Mouse (Mus musculus) heart, embryonic 11.5 days (tissue): Measurements from ENCODE around the gene Enox2. TPM values are rescaled to one million over a fixed set of nuclear protein-coding genes. Genes with fewer than 3 reads are reported as not detected.

Experiments used
- ATAC-seq: fragments of 200-750 bp; cut with Nextera tagmentation; replicated peaks from 2 replicates; pipeline ENCODE4 v1.8.0; 2017; ENCODE audit warnings: moderate library complexity; ENCODE audit not compliant: insufficient number of reproducible peaks, low FRiP score, low TSS enrichment
- H3K27ac ChIP-seq: fragments of 300-500 bp; sonication (generic); 2 replicates; pipeline ENCODE4 v1.5.1; 2014; ENCODE audit warnings: mild to moderate bottlenecking, low read depth, low read length
- H3K27me3 ChIP-seq: fragments of 300-500 bp; sonication (generic); 2 replicates; pipeline ENCODE4 v1.6.1; 2014; ENCODE audit warnings: mild to moderate bottlenecking, low read length, mixed read lengths; ENCODE audit not compliant: control insufficient read depth, insufficient read depth
- H3K36me3 ChIP-seq: fragments of 300-500 bp; sonication (generic); 2 replicates; pipeline ENCODE4 v1.6.1; 2014; ENCODE audit warnings: mild to moderate bottlenecking, low read length, moderate library complexity, mixed read lengths; ENCODE audit not compliant: control insufficient read depth, insufficient read depth
- H3K4me1 ChIP-seq: fragments of 300-500 bp; sonication (generic); 2 replicates; pipeline ENCODE4 v1.6.1; 2014; ENCODE audit warnings: low read length; ENCODE audit not compliant: control insufficient read depth, insufficient read depth
- H3K4me2 ChIP-seq: fragments of 300-500 bp; sonication (generic); 2 replicates; pipeline ENCODE4 v1.6.1; 2014; ENCODE audit warnings: mild to moderate bottlenecking, moderate library complexity
- H3K4me3 ChIP-seq: fragments of 300-500 bp; sonication (generic); 2 replicates; pipeline ENCODE4 v1.5.1; 2014; ENCODE audit warnings: low read depth, low read length
- H3K9ac ChIP-seq: fragments of 300-500 bp; sonication (generic); 2 replicates; pipeline ENCODE4 v1.6.1; 2014; ENCODE audit warnings: mild to moderate bottlenecking, low read depth, low read length, moderate library complexity
- H3K9me3 ChIP-seq: fragments of 300-500 bp; sonication (generic); replicated peaks from 2 replicates; pipeline ENCODE4 v1.6.1; 2016; ENCODE audit warnings: low read length; ENCODE audit not compliant: control insufficient read depth
- WGBS: fragments of 180-500 bp; shearing (Covaris S2); extraction: QIAGEN DNeasy Blood & Tissue Kit; methylation state at CpG from one replicate; pipeline ENCODE4 v1.1.7; 2014; ENCODE audit not compliant: insufficient replicate concordance; 5-methylcytosine and 5-hydroxymethylcytosine counted together
- polyA plus RNA-seq: library from polyadenylated mRNA; unstranded; fragments of >200 nt; fragmentation: Nextera tagmentation; extraction: Ambion mirVana; gene quantifications from 2 replicates; pipeline ENCODE4 v1.2.1, GENCODE M21; 2014

Gene Enox2
- polyA plus RNA-seq, 1 experiment from 2014 or later: 6.6 TPM

DNA sequence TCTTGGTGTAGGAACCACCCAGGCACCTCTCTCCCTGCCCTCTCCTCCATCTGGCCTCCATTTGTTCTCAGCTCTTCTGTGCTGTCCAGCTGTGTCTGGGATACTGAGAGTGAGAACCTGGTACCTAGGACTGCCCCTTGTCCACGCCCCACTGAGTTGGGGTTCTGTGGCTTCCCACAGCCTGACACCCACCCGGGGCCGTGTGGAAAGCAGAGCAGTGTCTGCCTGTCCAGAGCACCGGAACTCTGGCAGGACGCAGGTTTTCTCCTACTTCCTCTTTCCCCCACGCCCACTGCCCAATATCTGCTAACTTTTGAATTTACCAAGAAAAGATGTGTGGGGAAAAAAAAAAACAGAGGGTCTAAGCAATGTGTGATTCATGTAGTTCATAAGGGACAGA is 213.0 kb downstream of the Enox2 start:
- WGBS: 66% methylated on average over 6 of the region's 6 CpGs
- Histone ChIP-seq H3K27ac (no peak overlapping the region), H3K4me3 (no peak overlapping the region), H3K4me1 (no peaks in the 10 kb centered on the region), H3K9me3 (no peaks in the 10 kb centered on the region), H3K27me3 (no peaks in the 10 kb centered on the region), H3K36me3 (no peaks in the 10 kb centered on the region), H3K9ac (no peak overlapping the region), H3K4me2 (no peak overlapping the region)
- ATAC-seq: no peak

DNA sequence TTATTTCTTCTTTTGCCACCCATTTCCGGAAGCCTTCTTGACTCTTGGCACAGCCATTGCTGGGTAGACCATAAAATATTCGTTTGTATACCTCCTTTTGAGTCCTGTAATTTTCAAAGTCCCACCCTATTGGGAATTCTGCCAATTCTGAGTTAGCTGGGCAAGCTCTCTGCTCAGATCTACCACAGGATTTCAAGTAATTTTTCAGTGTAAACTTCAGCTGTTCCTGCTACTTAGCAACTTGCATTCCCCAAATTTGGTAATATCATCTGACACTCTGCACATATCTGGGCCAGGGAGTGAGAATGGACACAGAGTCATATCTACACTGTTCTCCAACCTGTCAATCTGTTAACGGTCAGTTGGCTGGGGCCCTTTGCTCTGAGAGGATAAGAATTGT is 214.5 kb downstream of the Enox2 start:
- no peaks in the 10 kb centered on the region for H3K4me1 ChIP-seq
- no peak overlapping the region for H3K4me3 ChIP-seq
- no peaks in the 10 kb centered on the region for H3K9me3 ChIP-seq
- H3K9ac ChIP-seq: no peak overlapping the region
- no peaks in the 10 kb centered on the region for H3K27me3 ChIP-seq
- H3K4me2 ChIP-seq: no peak overlapping the region
- ATAC-seq: no peak
- no peaks in the 10 kb centered on the region for H3K36me3 ChIP-seq
- H3K27ac ChIP-seq: no peak overlapping the region
- 56% methylated on average over 3 of the region's 3 CpGs for WGBS

DNA sequence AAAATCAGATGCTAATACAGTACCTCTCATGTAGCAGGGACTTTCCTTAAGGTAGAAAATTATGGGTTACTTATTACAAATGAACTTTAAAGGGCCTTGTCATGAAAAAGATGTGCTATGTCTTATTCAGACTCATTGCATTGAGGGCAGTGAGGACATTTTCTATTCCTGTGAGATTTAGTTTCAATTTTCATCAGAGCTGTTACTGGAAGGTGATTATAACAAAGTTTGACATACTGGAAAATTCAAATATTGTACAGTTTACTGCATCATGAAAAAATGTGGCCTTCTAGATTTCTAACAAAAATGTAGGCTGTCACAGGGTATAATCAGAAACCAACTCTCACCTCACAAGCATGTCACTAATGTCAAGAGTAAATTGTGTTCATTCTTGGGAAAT is 242.9 kb downstream of the Enox2 start:
- ATAC-seq: no peak
- Histone ChIP-seq H3K4me1 (no peaks in the 10 kb centered on the region), H3K9ac (no peak overlapping the region), H3K4me2 (no peak overlapping the region), H3K27me3 (no peaks in the 10 kb centered on the region), H3K27ac (no peak overlapping the region), H3K4me3 (no peak overlapping the region), H3K36me3 (no peaks in the 10 kb centered on the region), H3K9me3 (no peaks in the 10 kb centered on the region)

DNA sequence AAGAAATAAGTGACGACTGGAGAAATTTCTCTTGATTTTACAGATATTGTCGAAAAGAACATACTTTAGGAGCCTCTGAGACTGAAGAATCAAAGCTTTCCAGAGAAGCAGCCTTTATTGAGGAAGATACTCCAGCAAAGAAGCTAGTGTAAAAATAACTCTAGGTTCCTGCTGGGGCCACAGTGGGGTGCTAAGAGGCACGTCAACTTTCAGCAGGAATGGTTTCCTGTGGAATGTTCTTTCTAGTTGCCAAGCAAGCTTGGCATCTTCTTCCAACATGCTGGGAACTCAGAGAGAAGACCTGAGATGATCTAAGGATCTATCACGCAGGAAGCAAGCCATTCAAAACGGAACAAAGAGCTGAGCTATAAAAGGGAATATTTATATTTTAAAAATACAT is 278.3 kb downstream of the Enox2 start:
- Histone ChIP-seq H3K36me3 (no peaks in the 10 kb centered on the region), H3K4me3 (no peak overlapping the region), H3K9me3 (no peaks in the 10 kb centered on the region), H3K27me3 (no peaks in the 10 kb centered on the region), H3K4me2 (no peak overlapping the region), H3K4me1 (no peaks in the 10 kb centered on the region), H3K9ac (no peak overlapping the region), H3K27ac (no peak overlapping the region)
- WGBS: 48% methylated on average over 5 of the region's 5 CpGs
- ATAC-seq: no peak

DNA sequence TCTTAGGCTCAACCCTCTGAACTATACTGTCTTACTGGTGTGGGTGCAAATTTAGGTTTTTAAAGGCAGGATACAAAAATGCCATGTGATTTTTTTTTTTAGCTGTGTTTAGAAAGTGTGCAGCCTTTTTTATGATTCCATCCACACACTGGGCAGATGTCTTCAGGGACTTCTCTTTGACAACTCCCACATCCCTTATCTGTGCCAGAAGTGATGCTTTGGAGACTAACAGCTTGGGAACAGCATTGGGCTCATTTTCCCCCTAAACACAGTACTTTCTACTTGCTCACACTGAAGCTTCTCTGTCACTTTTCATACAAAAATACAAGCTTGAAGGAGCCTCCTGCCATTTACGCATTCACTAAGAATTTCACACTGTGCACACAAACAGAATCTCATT is 282.4 kb downstream of the Enox2 start:
- no peak for ATAC-seq

DNA sequence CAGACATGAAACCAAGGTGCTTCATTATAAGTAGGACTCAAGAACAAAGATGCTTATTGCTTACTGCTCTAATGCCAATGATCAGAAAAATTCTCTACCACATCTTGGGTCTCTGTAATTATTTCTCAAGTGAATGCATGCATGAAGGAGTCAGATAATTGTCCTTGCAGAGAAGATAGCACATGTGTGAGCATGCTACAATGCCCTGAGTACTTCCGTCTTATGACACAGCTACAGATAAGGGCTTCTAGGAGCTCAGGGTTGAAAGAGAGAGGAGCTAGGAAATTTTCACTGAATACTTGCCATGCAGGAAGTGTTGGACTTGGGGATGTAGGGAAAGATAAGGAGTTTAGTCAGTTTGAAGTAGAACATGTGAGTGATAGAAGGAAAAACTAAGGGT is 285.2 kb downstream of the Enox2 start:
- Histone ChIP-seq H3K9ac (no peak overlapping the region), H3K27ac (no peak overlapping the region), H3K4me1 (no peaks in the 10 kb centered on the region), H3K4me3 (no peak overlapping the region), H3K36me3 (no peaks in the 10 kb centered on the region), H3K4me2 (no peak overlapping the region), H3K27me3 (no peaks in the 10 kb centered on the region), H3K9me3 (no peaks in the 10 kb centered on the region)
- WGBS: 47% methylated on average over 1 of the region's 1 CpGs
- no peak for ATAC-seq

More for the DNA sequence above, 282.4 kb downstream of the Enox2 start:
- Histone ChIP-seq H3K27me3 (no peaks in the 10 kb centered on the region), H3K9ac (no peak overlapping the region), H3K27ac (no peak overlapping the region), H3K4me3 (no peak overlapping the region), H3K4me1 (no peaks in the 10 kb centered on the region), H3K4me2 (no peak overlapping the region), H3K9me3 (no peaks in the 10 kb centered on the region), H3K36me3 (no peaks in the 10 kb centered on the region)
- 82% methylated on average over 1 of the region's 1 CpGs for WGBS

DNA sequence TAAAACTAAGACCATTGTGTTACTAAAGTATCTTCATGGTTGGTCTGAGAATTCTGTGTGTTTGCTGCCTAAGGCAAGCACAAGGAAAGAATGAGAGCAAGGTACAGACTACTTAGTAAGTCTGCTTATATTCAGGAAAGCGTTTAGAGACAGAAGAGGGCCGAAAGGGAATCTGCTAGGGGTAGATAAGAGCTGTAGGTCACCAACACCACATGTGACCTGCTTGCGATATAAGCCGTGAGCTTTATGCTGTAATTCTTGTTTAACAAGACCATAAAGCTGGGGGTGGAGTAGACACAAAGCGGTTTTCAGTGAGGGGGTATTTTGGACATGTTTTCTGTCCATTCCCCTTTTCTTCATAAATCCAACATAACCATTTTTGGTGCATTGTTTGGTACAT is 302.4 kb downstream of the Enox2 start:
- no peak for ATAC-seq
- no peak overlapping the region for H3K4me3 ChIP-seq
- 69% methylated on average over 5 of the region's 5 CpGs for WGBS

DNA sequence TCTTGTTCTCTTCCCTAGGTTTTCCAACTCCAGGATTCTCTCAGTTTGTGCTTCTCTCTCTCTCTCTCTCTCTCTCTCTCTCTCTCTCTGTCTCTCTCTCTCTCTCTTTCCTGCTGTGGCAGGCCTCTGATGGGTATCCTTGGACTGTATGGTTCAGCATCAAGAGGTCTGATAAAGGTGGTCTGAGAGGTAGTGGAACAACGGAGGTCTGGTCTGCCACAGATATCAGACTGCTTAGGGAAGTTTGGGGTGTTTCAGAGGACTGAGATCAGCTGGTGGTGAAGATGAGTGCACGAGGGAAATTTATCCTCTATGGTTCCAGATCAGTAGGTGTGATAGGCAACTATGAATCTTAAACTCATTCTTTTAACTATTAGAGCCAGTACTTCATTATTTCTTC is 303.6 kb downstream of the Enox2 start:
- H3K27ac ChIP-seq: no peak overlapping the region
- H3K36me3 ChIP-seq: no peaks in the 10 kb centered on the region
- H3K9me3 ChIP-seq: no peaks in the 10 kb centered on the region
- H3K4me1 ChIP-seq: no peaks in the 10 kb centered on the region
- no peak for ATAC-seq
- no peak overlapping the region for H3K9ac ChIP-seq
- H3K4me3 ChIP-seq: no peak overlapping the region
- H3K4me2 ChIP-seq: no peak overlapping the region
- 63% methylated on average over 2 of the region's 2 CpGs for WGBS
- H3K27me3 ChIP-seq: no peaks in the 10 kb centered on the region

More for the DNA sequence above, 302.4 kb downstream of the Enox2 start:
- Histone ChIP-seq H3K9me3 (no peaks in the 10 kb centered on the region), H3K9ac (no peak overlapping the region), H3K27ac (no peak overlapping the region), H3K36me3 (no peaks in the 10 kb centered on the region), H3K4me1 (no peaks in the 10 kb centered on the region), H3K27me3 (no peaks in the 10 kb centered on the region), H3K4me2 (no peak overlapping the region)
